In genomic region chr9:78480227-78480626, GRCm38 (mm10) we compare ENCODE assay signal across 10 mouse cellular contexts. TPM values are rescaled to one million over a fixed set of nuclear protein-coding genes. Genes with fewer than 3 reads are reported as not detected.
DNase-seq lines count a peak whose midpoint lies in the region; ATAC-seq and TF ChIP-seq lines count a peak whose summit lies in the region.
"Not testable (repeated sequence)": the region's sequence is repeated elsewhere in the genome, so short reads cannot be mapped to it uniquely, and the experiment has no call there.
"Had no signal": no experiment of that assay in that cellular context is flagged by ENCODE, and none has a peak within 500 bp of the region (broad histone marks: within the 10 kb centered on the region; RNA-seq: fewer than 3 reads in every experiment).

No protein-coding gene starts in this region.

- peak overlapping the region; percentile 78 for H3K4me2 ChIP-seq in forebrain, embryonic 13.5 days
- peak overlapping the region; percentile 67 for H3K4me2 ChIP-seq in heart, embryonic 16.5 days (ENCODE audit: low read depth, low read length)
- peak overlapping the region; percentile 67 for H3K4me2 ChIP-seq in intestine, postnatal 0 days (replicated peaks; ENCODE audit: low read depth)
- H3K4me2 ChIP-seq in neural tube, embryonic 14.5 days (ENCODE audit: low read depth, low read length) = peak overlapping the region; percentile 53

- peak overlapping the region; percentile 94 for H3K27ac ChIP-seq in brown adipose tissue, adult 24 weeks (replicated peaks; ENCODE audit: low read depth, low read length)
- H3K27ac ChIP-seq in forebrain, embryonic 13.5 days = peak overlapping the region; percentile 96
- peak overlapping the region; percentile 100 for H3K27ac ChIP-seq in heart, embryonic 16.5 days (ENCODE audit: low read length)
- peak overlapping the region; percentile 97; the same call in 1 of the 2 replicates for H3K27ac ChIP-seq in intestine, postnatal 0 days (ENCODE audit: low read depth, low read length)
- H3K27ac ChIP-seq in liver, adult 2 months (replicated peaks; ENCODE audit: insufficient read depth, low read depth, low read length) = peak overlapping the region; percentile 97
- H3K27ac ChIP-seq in neural tube, embryonic 14.5 days (ENCODE audit: low read depth, low read length) = not testable (repeated sequence)

- H3K4me3 ChIP-seq in brown adipose tissue, adult 24 weeks (ENCODE audit: insufficient read depth, low read depth, low read length) = peak overlapping the region; percentile 83
- peak overlapping the region; percentile 99 for H3K4me3 ChIP-seq in forebrain, embryonic 13.5 days
- peak overlapping the region; percentile 100 for H3K4me3 ChIP-seq in heart, embryonic 16.5 days (ENCODE audit: low read length)
- peak overlapping the region; percentile 98 for H3K4me3 ChIP-seq in intestine, postnatal 0 days (ENCODE audit: low read depth, low read length)
- peak overlapping the region; percentile 96 for H3K4me3 ChIP-seq in liver, adult 2 months (ENCODE audit: insufficient read depth, low read depth, low read length)
- peak overlapping the region; percentile 99 for H3K4me3 ChIP-seq in megakaryocyte, embryonic 14.5 days (replicated peaks)
- peak overlapping the region; percentile 51 for H3K4me3 ChIP-seq in neural tube, embryonic 14.5 days (ENCODE audit: low read depth, low read length)

- H3K9ac ChIP-seq in forebrain, embryonic 13.5 days = peak overlapping the region; percentile 100
- H3K9ac ChIP-seq in heart, embryonic 16.5 days (ENCODE audit: low read length) = peak overlapping the region; percentile 100
- H3K9ac ChIP-seq in intestine, postnatal 0 days (ENCODE audit: low read depth, low read length) = peak overlapping the region; percentile 99
- H3K9ac ChIP-seq in liver, adult 2 months (ENCODE audit: low read depth, low read length) = peak overlapping the region; percentile 99
- H3K9ac ChIP-seq in neural tube, embryonic 14.5 days (replicated peaks; ENCODE audit: low read depth, low read length) = peak overlapping the region; percentile 91

- peak; percentile 29 for DNase-seq in CD4-positive, CD25-positive, alpha-beta regulatory T cell, adult 2 months (ENCODE audit: low read depth, low spot score)
- not testable (repeated sequence) for DNase-seq in liver, adult 2 months (ENCODE audit: extremely low read depth, low read depth, low spot score)

- not testable (repeated sequence) for TF ChIP-seq CTCF in intestine, postnatal 0 days (IDR thresholded peaks at IDR 0.05; ENCODE audit: low read depth); liver, adult 2 months (IDR thresholded peaks at IDR 0.05; ENCODE audit: low read depth, low read length)

- ATAC-seq in forebrain, embryonic 13.5 days; heart, embryonic 16.5 days (replicated peaks; ENCODE audit: extremely low read depth, insufficient read depth, low FRiP score); intestine, postnatal 0 days; neural tube, embryonic 14.5 days (ENCODE audit: low read depth): not testable (repeated sequence)

- not testable (repeated sequence) for H3K4me1 ChIP-seq in brown adipose tissue, adult 24 weeks (ENCODE audit: control insufficient read depth, insufficient read depth, insufficient read length, low read length); intestine, postnatal 0 days (replicated peaks; ENCODE audit: control insufficient read depth, insufficient read depth, low read length); liver, adult 2 months (ENCODE audit: control insufficient read depth, insufficient read depth, low read length)
- peaks cover 33% of the 10 kb centered on the region for H3K4me1 ChIP-seq in forebrain, embryonic 13.5 days
- peaks cover 21% of the 10 kb centered on the region for H3K4me1 ChIP-seq in heart, embryonic 16.5 days (ENCODE audit: control insufficient read depth, insufficient read depth, low read length)
- H3K4me1 ChIP-seq in megakaryocyte, embryonic 14.5 days = peaks cover 22% of the 10 kb centered on the region
- peaks cover 13% of the 10 kb centered on the region for H3K4me1 ChIP-seq in neural tube, embryonic 14.5 days (ENCODE audit: control insufficient read depth, insufficient read depth, low read length)

- H3K36me3 ChIP-seq in forebrain, embryonic 13.5 days (ENCODE audit: poor library complexity, severe bottlenecking) = peaks cover 35% of the 10 kb centered on the region
- peaks cover 28% of the 10 kb centered on the region for H3K36me3 ChIP-seq in heart, embryonic 16.5 days (ENCODE audit: control insufficient read depth, insufficient read depth)
- peaks cover 23% of the 10 kb centered on the region for H3K36me3 ChIP-seq in intestine, postnatal 0 days (ENCODE audit: control insufficient read depth, insufficient read depth)
- H3K36me3 ChIP-seq in liver, adult 2 months (ENCODE audit: control insufficient read depth, insufficient read depth, low read length) = peaks cover 37% of the 10 kb centered on the region
- peaks cover 44% of the 10 kb centered on the region for H3K36me3 ChIP-seq in megakaryocyte, embryonic 14.5 days (replicated peaks; ENCODE audit: low read length)
- H3K36me3 ChIP-seq in neural tube, embryonic 14.5 days (ENCODE audit: control insufficient read depth, insufficient read depth, low read length) = peaks cover 25% of the 10 kb centered on the region

- H3K79me2 ChIP-seq in liver, adult 2 months (ENCODE audit: control insufficient read depth, insufficient read depth, low read length) = not testable (repeated sequence)

- TF ChIP-seq POLR2A in liver, adult 2 months (IDR thresholded peaks at IDR 0.05; ENCODE audit: extremely low read depth, insufficient read depth, low read length) = not testable (repeated sequence)

- H3K9me3 ChIP-seq in forebrain, embryonic 13.5 days (replicated peaks); heart, embryonic 16.5 days (replicated peaks; ENCODE audit: control insufficient read depth, low read length); intestine, postnatal 0 days (ENCODE audit: control insufficient read depth); megakaryocyte, embryonic 14.5 days; neural tube, embryonic 14.5 days (ENCODE audit: control insufficient read depth, low read length): not testable (repeated sequence)

- WGBS in forebrain, embryonic 13.5 days = under 1% methylated on average over 13 of the region's 13 CpGs
- WGBS in heart, embryonic 16.5 days = 3% methylated on average over 13 of the region's 13 CpGs
- WGBS in intestine, postnatal 0 days = under 1% methylated on average over 13 of the region's 13 CpGs
- WGBS in liver, adult 2 months = 1% methylated on average over 13 of the region's 13 CpGs
- 0% methylated on average over 13 of the region's 13 CpGs for WGBS in neural tube, embryonic 14.5 days

- not testable (repeated sequence) for H3K27me3 ChIP-seq in forebrain, embryonic 13.5 days; heart, embryonic 16.5 days (ENCODE audit: control insufficient read depth, insufficient read depth, low read length); intestine, postnatal 0 days (replicated peaks; ENCODE audit: control insufficient read depth, insufficient read depth, low read length); liver, adult 2 months (ENCODE audit: control insufficient read depth, insufficient read depth, low read length); megakaryocyte, embryonic 14.5 days (replicated peaks); neural tube, embryonic 14.5 days (ENCODE audit: control insufficient read depth, insufficient read depth, low read length)

RNA-seq across cellular contexts. Expression of gene Eef1a1, which starts 8.7 kb away (rescaled TPM):
- polyA plus RNA-seq in brown adipose tissue, adult 24 weeks (2012; ENCODE audit: insufficient read depth, insufficient read length, missing spikeins) = 3,256 and 3,366 TPM in 2 replicates
- 4,108 and 4,123 TPM in 2 replicates for polyA plus RNA-seq in forebrain, embryonic 13.5 days (2015; fragmentation: Nextera tagmentation; extraction: Ambion mirVana)
- 3,112 and 3,297 TPM in 2 replicates for polyA plus RNA-seq in heart, embryonic 16.5 days (2015; fragmentation: Nextera tagmentation; extraction: Ambion mirVana)
- 1,954 and 2,041 TPM in 2 replicates for polyA plus RNA-seq in intestine, postnatal 0 days (2015; fragmentation: Nextera tagmentation; extraction: Ambion mirVana)
- total RNA-seq in liver, adult 2 months (2014; rRNA removed) = 7,986 and 8,406 TPM in 2 replicates
- 2,468 and 2,707 TPM in 2 replicates for polyA plus RNA-seq in liver, adult 2 months (2012; rRNA removed)
- polyA plus RNA-seq in megakaryocyte, embryonic 14.5 days (2012; ENCODE audit: insufficient read depth, low replicate concordance) = 154 and 597 TPM in 2 replicates
- 3,427 and 3,855 TPM in 2 replicates for polyA plus RNA-seq in neural tube, embryonic 14.5 days (2014; fragmentation: Nextera tagmentation; extraction: Ambion mirVana)

RNA-seq across cellular contexts. Expression of gene Gm17324, which starts 31.6 kb away (rescaled TPM):
- polyA plus RNA-seq in brown adipose tissue, adult 24 weeks (2012; ENCODE audit: insufficient read depth, insufficient read length, missing spikeins) = not detected in 2 replicates
- polyA plus RNA-seq in forebrain, embryonic 13.5 days (2015; fragmentation: Nextera tagmentation; extraction: Ambion mirVana) = 0.65 and 0.97 TPM in 2 replicates
- polyA plus RNA-seq in heart, embryonic 16.5 days (2015; fragmentation: Nextera tagmentation; extraction: Ambion mirVana) = 0.49 and 0.50 TPM in 2 replicates
- 0.17 and 0.39 TPM in 2 replicates for polyA plus RNA-seq in intestine, postnatal 0 days (2015; fragmentation: Nextera tagmentation; extraction: Ambion mirVana)
- total RNA-seq in liver, adult 2 months (2014; rRNA removed) = 0.18 and 0.20 TPM in 2 replicates
- polyA plus RNA-seq in liver, adult 2 months (2012; rRNA removed) = 0.20 and 0.60 TPM in 2 replicates
- 0.54 TPM in 1 of 2 replicates, not detected in the other for polyA plus RNA-seq in megakaryocyte, embryonic 14.5 days (2012; ENCODE audit: insufficient read depth, low replicate concordance)
- polyA plus RNA-seq in neural tube, embryonic 14.5 days (2014; fragmentation: Nextera tagmentation; extraction: Ambion mirVana) = 2.1 and 2.4 TPM in 2 replicates
- total RNA-seq: gastrocnemius, postnatal 36 days; monocyte, adult 5-6 weeks had no signal

RNA-seq across cellular contexts. Expression of gene Mto1, which starts 32.2 kb away (rescaled TPM):
- polyA plus RNA-seq in brown adipose tissue, adult 24 weeks (2012; ENCODE audit: insufficient read depth, insufficient read length, missing spikeins) = 42.2 and 44.6 TPM in 2 replicates
- polyA plus RNA-seq in forebrain, embryonic 13.5 days (2015; fragmentation: Nextera tagmentation; extraction: Ambion mirVana) = 24.9 and 26.1 TPM in 2 replicates
- polyA plus RNA-seq in heart, embryonic 16.5 days (2015; fragmentation: Nextera tagmentation; extraction: Ambion mirVana) = 30.1 and 32.8 TPM in 2 replicates
- 8.2 and 8.4 TPM in 2 replicates for polyA plus RNA-seq in intestine, postnatal 0 days (2015; fragmentation: Nextera tagmentation; extraction: Ambion mirVana)
- total RNA-seq in liver, adult 2 months (2014; rRNA removed) = 18.7 and 18.9 TPM in 2 replicates
- polyA plus RNA-seq in liver, adult 2 months (2012; rRNA removed) = 16.9 and 17.3 TPM in 2 replicates
- 5.6 and 19.5 TPM in 2 replicates for polyA plus RNA-seq in megakaryocyte, embryonic 14.5 days (2012; ENCODE audit: insufficient read depth, low replicate concordance)
- polyA plus RNA-seq in neural tube, embryonic 14.5 days (2014; fragmentation: Nextera tagmentation; extraction: Ambion mirVana) = 32.0 and 34.6 TPM in 2 replicates

RNA-seq across cellular contexts. Expression of gene Cgas, which starts 37.2 kb away (rescaled TPM):
- 0.32 and 0.67 TPM in 2 replicates for polyA plus RNA-seq in brown adipose tissue, adult 24 weeks (2012; ENCODE audit: insufficient read depth, insufficient read length, missing spikeins)
- 0.47 and 0.62 TPM in 2 replicates for polyA plus RNA-seq in forebrain, embryonic 13.5 days (2015; fragmentation: Nextera tagmentation; extraction: Ambion mirVana)
- polyA plus RNA-seq in heart, embryonic 16.5 days (2015; fragmentation: Nextera tagmentation; extraction: Ambion mirVana) = 1.4 and 1.5 TPM in 2 replicates
- polyA plus RNA-seq in intestine, postnatal 0 days (2015; fragmentation: Nextera tagmentation; extraction: Ambion mirVana) = 0.96 and 1.1 TPM in 2 replicates
- total RNA-seq in liver, adult 2 months (2014; rRNA removed) = 0.18 and 0.34 TPM in 2 replicates
- 0.07 and 0.12 TPM in 2 replicates for polyA plus RNA-seq in liver, adult 2 months (2012; rRNA removed)
- polyA plus RNA-seq in megakaryocyte, embryonic 14.5 days (2012; ENCODE audit: insufficient read depth, low replicate concordance) = 2.0 and 2.8 TPM in 2 replicates
- 0.60 and 0.70 TPM in 2 replicates for polyA plus RNA-seq in neural tube, embryonic 14.5 days (2014; fragmentation: Nextera tagmentation; extraction: Ambion mirVana)
